Mouse (Mus musculus) midbrain, postnatal 0 days (tissue): ENCODE data around the gene Tssc4. TPM values are rescaled to one million over a fixed set of nuclear protein-coding genes. Genes with fewer than 3 reads are reported as not detected.

Experiments used
- ATAC-seq: fragments of 200-750 bp; cut with Nextera tagmentation; 2 replicates; pipeline ENCODE4 v1.8.0; 2017; ENCODE audit warnings: moderate number of reproducible peaks, mild to moderate bottlenecking, moderate TSS enrichment, moderate library complexity; ENCODE audit not compliant: low FRiP score
- DNase-seq: peaks from one replicate; pipeline ENCODE4 v3.0.0-alpha.2; 2015; ENCODE audit warnings: low spot score
- H3K27ac ChIP-seq: fragments of 300-500 bp; sonication (generic); 2 replicates; pipeline ENCODE4 v1.5.1; 2014; ENCODE audit warnings: low read depth, mild to moderate bottlenecking, low read length, mixed read lengths
- H3K27me3 ChIP-seq: fragments of 300-500 bp; sonication (generic); 2 replicates; pipeline ENCODE4 v1.6.1; 2014; ENCODE audit warnings: low read length, control low read depth, mixed read lengths; ENCODE audit not compliant: insufficient read depth
- H3K36me3 ChIP-seq: fragments of 300-500 bp; sonication (generic); 2 replicates; pipeline ENCODE4 v1.6.1; 2014; ENCODE audit warnings: low read length, control low read depth, mixed read lengths; ENCODE audit not compliant: insufficient read depth
- H3K4me1 ChIP-seq: fragments of 300-500 bp; sonication (generic); 2 replicates; pipeline ENCODE4 v1.6.1; 2014; ENCODE audit warnings: mild to moderate bottlenecking, control low read depth, antibody characterized with exemption, low read length, mixed read lengths; ENCODE audit not compliant: insufficient read depth
- H3K4me2 ChIP-seq: fragments of 300-500 bp; sonication (generic); 2 replicates; pipeline ENCODE4 v1.6.1; 2014; ENCODE audit warnings: low read depth, mild to moderate bottlenecking, low read length, mixed read lengths; ENCODE audit not compliant: poor library complexity, severe bottlenecking
- H3K4me3 ChIP-seq: fragments of 300-500 bp; sonication (generic); 2 replicates; pipeline ENCODE4 v1.5.1; 2014; ENCODE audit warnings: low read depth, mild to moderate bottlenecking, low read length, moderate library complexity
- H3K9ac ChIP-seq: fragments of 300-500 bp; sonication (generic); replicated peaks from 2 replicates; pipeline ENCODE4 v1.6.1; 2014; ENCODE audit warnings: mild to moderate bottlenecking, low read length, moderate library complexity, mixed read lengths; ENCODE audit not compliant: poor library complexity, severe bottlenecking
- H3K9me3 ChIP-seq: fragments of 300-500 bp; sonication (generic); 2 replicates; pipeline ENCODE4 v1.6.1; 2016; ENCODE audit warnings: low read length, control low read depth
- CTCF ChIP-seq: IDR thresholded peaks from 2 replicates; pipeline ENCODE4 v1.5.1; 2016; ENCODE audit warnings: antibody characterized with exemption, mild to moderate bottlenecking
- WGBS: fragments of 180-500 bp; shearing (Covaris S2); extraction: QIAGEN DNeasy Blood & Tissue Kit; methylation state at CpG from one replicate; pipeline ENCODE4 v1.1.7; 2014; 5-methylcytosine and 5-hydroxymethylcytosine counted together
- polyA plus RNA-seq: library from polyadenylated mRNA; unstranded; fragments of >200 nt; fragmentation: Nextera tagmentation; extraction: Ambion mirVana; gene quantifications from 2 replicates; pipeline ENCODE4 v1.2.1, GENCODE M21; 2015
- total RNA-seq: library from RNA; depleted of rRNA; stranded (reverse); fragments of >200 nt; gene quantifications from 2 replicates; pipeline ENCODE4 v1.2.3, GENCODE M21; 2014

Tssc4 gene
- total and polyA plus RNA-seq, 2 experiments from 2014 or later, result 92.4 to 103 TPM

DNA sequence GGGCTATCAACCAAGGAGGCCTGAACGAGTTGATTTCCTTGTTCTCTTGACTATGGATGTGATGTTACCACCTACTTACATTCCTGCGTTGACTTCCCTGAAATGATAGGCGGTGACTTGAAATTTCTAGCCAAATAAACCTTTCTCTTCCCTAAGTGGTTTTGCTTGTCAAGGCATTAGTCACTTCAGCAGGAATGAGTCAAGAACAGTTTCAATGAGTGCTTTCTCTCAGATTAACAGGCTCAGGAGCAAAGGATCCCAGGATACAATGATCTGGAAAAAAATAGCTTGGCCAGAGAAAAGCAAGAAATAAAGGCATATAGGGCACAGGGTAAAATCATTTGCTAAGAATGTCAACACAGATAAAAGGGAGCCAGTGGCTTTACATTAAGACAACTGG is 43.6 kb upstream of the Tssc4 start:
- Histone ChIP-seq H3K4me1 (no peaks in the 10 kb centered on the region), H3K4me2 (no peak overlapping the region), H3K9me3 (no peaks in the 10 kb centered on the region), H3K36me3 (peaks cover 22% of the 10 kb centered on the region; the same call in 1 of the 2 replicates), H3K27ac (no peak overlapping the region), H3K4me3 (no peak overlapping the region), H3K27me3 (no peaks in the 10 kb centered on the region), H3K9ac (no peak overlapping the region)
- 93% methylated on average over 3 of the region's 3 CpGs for WGBS
- TF ChIP-seq CTCF, result no peak
- DNase-seq, result no peak
- ATAC-seq, result no peak

- ATAC-seq, result no peak
- H3K9ac ChIP-seq, result no peak overlapping the region
Observed at GRCm38 (mm10) chr7:143027196-143027595, 41.9 kb upstream of the Tssc4 start.

GRCm38 (mm10) chr7:143031816-143032215 is 37.2 kb upstream of the Tssc4 start:
- H3K4me2 ChIP-seq, result no peak overlapping the region
- ATAC-seq (no peak), DNase-seq (no peak)
- no peak overlapping the region for H3K27ac ChIP-seq
- no peaks in the 10 kb centered on the region for H3K4me1 ChIP-seq
- H3K9me3 ChIP-seq, result no peaks in the 10 kb centered on the region
- TF ChIP-seq CTCF, result no peak
- no peak overlapping the region for H3K4me3 ChIP-seq
- H3K36me3 ChIP-seq, result peaks cover 35% of the 10 kb centered on the region
- 85% methylated on average over 1 of the region's 1 CpGs for WGBS
- no peaks in the 10 kb centered on the region for H3K27me3 ChIP-seq
- no peak overlapping the region for H3K9ac ChIP-seq

More at GRCm38 (mm10) chr7:143027196-143027595, 41.9 kb upstream of the Tssc4 start:
- no peaks in the 10 kb centered on the region for H3K9me3 ChIP-seq
- no peak for TF ChIP-seq CTCF
- H3K27me3 ChIP-seq, result no peaks in the 10 kb centered on the region
- 96% methylated on average over 4 of the region's 4 CpGs for WGBS
- H3K4me3 ChIP-seq, result no peak overlapping the region
- peaks cover 28% of the 10 kb centered on the region; the same call in 1 of the 2 replicates for H3K36me3 ChIP-seq
- DNase-seq, result no peak
- no peak overlapping the region for H3K27ac ChIP-seq
- H3K4me1 ChIP-seq, result no peaks in the 10 kb centered on the region
- H3K4me2 ChIP-seq, result no peak overlapping the region

GRCm38 (mm10) chr7:143033581-143033980 is 35.5 kb upstream of the Tssc4 start:
- no peak overlapping the region for H3K4me2 ChIP-seq
- H3K4me1 ChIP-seq, result no peaks in the 10 kb centered on the region
- WGBS, result 87% methylated on average over 4 of the region's 4 CpGs
- DNase-seq, result no peak
- peaks cover 33% of the 10 kb centered on the region for H3K36me3 ChIP-seq
- TF ChIP-seq CTCF, result no peak
- H3K27me3 ChIP-seq, result no peaks in the 10 kb centered on the region
- H3K9ac ChIP-seq, result no peak overlapping the region
- H3K4me3 ChIP-seq, result no peak overlapping the region
- no peak for ATAC-seq
- no peaks in the 10 kb centered on the region for H3K9me3 ChIP-seq
- H3K27ac ChIP-seq, result no peak overlapping the region

- 87% methylated on average over 2 of the region's 2 CpGs for WGBS
- H3K4me1 ChIP-seq, result no peaks in the 10 kb centered on the region
- no peaks in the 10 kb centered on the region for H3K27me3 ChIP-seq
- DNase-seq (no peak), ATAC-seq (no peak)
- no peak overlapping the region for H3K9ac ChIP-seq
- H3K36me3 ChIP-seq, result peaks cover 34% of the 10 kb centered on the region
- H3K4me2 ChIP-seq, result no peak overlapping the region
- no peaks in the 10 kb centered on the region for H3K9me3 ChIP-seq
- no peak overlapping the region for H3K27ac ChIP-seq
- no peak overlapping the region for H3K4me3 ChIP-seq
- no peak for TF ChIP-seq CTCF
Observed at GRCm38 (mm10) chr7:143034112-143034511, 34.9 kb upstream of the Tssc4 start.

GRCm38 (mm10) chr7:143034519-143035450 is 34.3 kb upstream of the Tssc4 start:
- H3K4me3 ChIP-seq, result no peak overlapping the region
- H3K27ac ChIP-seq, result no peak overlapping the region
- ATAC-seq (no peak), DNase-seq (no peak)
- peaks cover 34% of the 10 kb centered on the region for H3K36me3 ChIP-seq
- no peak overlapping the region for H3K9ac ChIP-seq
- no peak overlapping the region for H3K4me2 ChIP-seq
- 92% methylated on average over 8 of the region's 8 CpGs for WGBS
- no peaks in the 10 kb centered on the region for H3K9me3 ChIP-seq
- H3K27me3 ChIP-seq, result no peaks in the 10 kb centered on the region
- no peak for TF ChIP-seq CTCF
- no peaks in the 10 kb centered on the region for H3K4me1 ChIP-seq
